Mouse (Mus musculus) spleen, adult 2 months (tissue): ENCODE results near the gene Gm9964.

ENCODE experiments used
- CTCF ChIP-seq: fragments of 200-500 bp; IDR thresholded peaks from 2 replicates; pipeline ENCODE4 v1.5.1; 2011; ENCODE audit warnings: mild to moderate bottlenecking, inconsistent platforms; ENCODE audit not compliant: insufficient read depth, insufficient read length, insufficient replicate concordance; ENCODE audit errors: extremely low read depth
- POLR2A ChIP-seq: fragments of 200-500 bp; IDR thresholded peaks from 2 replicates; pipeline ENCODE4 v1.6.1; 2011; ENCODE audit warnings: low read depth, low read length, inconsistent platforms

GRCm38 (mm10) chr11:79292130-79292529 is 4.6 kb downstream of the Gm9964 start:
- TF ChIP-seq CTCF = no peak
- no peak for TF ChIP-seq POLR2A
